ENCODE assay signal across 13 mouse cellular contexts in genomic region chr3:135411056-135411455, GRCm38 (mm10).
"Had no signal": no experiment of that assay in that cellular context is flagged by ENCODE, and none has a peak within 500 bp of the region (broad histone marks: within the 10 kb centered on the region; RNA-seq: fewer than 3 reads in every experiment).

No protein-coding gene starts in this region.

- H3K9me3 ChIP-seq: kidney, embryonic 15.5 days; neural tube, embryonic 15.5 days had no signal

- H3K9ac ChIP-seq: kidney, embryonic 15.5 days; limb, embryonic 13.5 days; liver, embryonic 14.5 days; midbrain, embryonic 13.5 days; neural tube, embryonic 15.5 days had no signal

- H3K4me2 ChIP-seq: kidney, embryonic 15.5 days; limb, embryonic 13.5 days; midbrain, embryonic 13.5 days; neural tube, embryonic 15.5 days had no signal

- ATAC-seq: midbrain, embryonic 13.5 days had no signal

- DNase-seq: kidney, postnatal 14 days; left cerebral cortex, postnatal 4 days; right cerebral cortex, adult 18-20 months; right cerebral cortex, postnatal 25 days; thymus, adult 2 months; thymus, postnatal 25 days had no signal

- H3K27ac ChIP-seq: kidney, embryonic 15.5 days; limb, embryonic 13.5 days; liver, embryonic 14.5 days; midbrain, embryonic 13.5 days; neural tube, embryonic 15.5 days; stomach, postnatal 0 days had no signal

- H3K4me1 ChIP-seq: kidney, embryonic 15.5 days; neural tube, embryonic 15.5 days had no signal

- H3K27me3 ChIP-seq: kidney, embryonic 15.5 days; limb, embryonic 13.5 days; midbrain, embryonic 13.5 days; neural tube, embryonic 15.5 days had no signal

- H3K4me3 ChIP-seq: kidney, embryonic 15.5 days; limb, embryonic 13.5 days; midbrain, embryonic 13.5 days; myocyte; neural tube, embryonic 15.5 days had no signal
